ENCODE assay signal across 9 mouse cellular contexts in the genomic region with DNA sequence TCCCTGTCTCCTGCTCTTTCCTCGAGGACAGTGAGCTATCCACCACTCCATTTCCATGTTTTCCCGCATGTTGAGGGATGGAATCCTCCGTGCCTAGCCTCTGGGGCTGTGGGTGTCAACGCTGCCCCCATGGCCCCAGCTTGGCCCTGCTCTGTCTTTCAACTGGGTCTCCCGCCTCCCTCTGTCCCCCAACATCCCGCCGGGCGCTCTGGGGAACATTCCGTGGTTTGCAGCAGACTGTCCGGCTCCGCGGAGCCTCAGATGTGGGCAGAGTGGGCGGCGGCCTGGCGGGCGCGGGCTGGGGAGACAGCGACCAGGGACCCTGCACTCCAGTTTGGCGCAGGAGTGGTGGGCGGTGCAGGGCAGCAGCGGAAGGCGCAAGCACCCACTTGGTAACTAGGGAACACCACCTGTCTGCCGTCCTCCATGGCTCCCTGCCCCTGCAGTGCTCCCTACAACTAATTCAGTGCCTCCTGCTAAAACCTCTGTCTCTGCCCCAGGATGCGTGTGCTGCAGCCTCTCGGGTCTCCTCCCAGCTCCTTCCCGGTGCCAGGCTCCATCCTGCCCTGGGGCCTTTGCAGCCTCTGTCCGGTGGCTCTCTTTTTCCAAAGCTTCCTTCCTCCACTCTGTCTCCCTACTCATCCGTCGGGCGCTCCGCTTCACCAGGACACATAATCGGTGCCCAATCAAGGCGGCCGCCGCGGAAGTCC. TPM values are rescaled to one million over a fixed set of nuclear protein-coding genes. Genes with fewer than 3 reads are reported as not detected.
DNase-seq lines count a peak whose midpoint lies in the region; ATAC-seq and TF ChIP-seq lines count a peak whose summit lies in the region.
"Had no signal": no experiment of that assay in that cellular context is flagged by ENCODE, and none has a peak within 500 bp of the region (broad histone marks: within the 10 kb centered on the region; RNA-seq: fewer than 3 reads in every experiment).

No protein-coding gene starts in this region.

- no peak overlapping the region for H3K27ac ChIP-seq in forebrain, embryonic 11.5 days (ENCODE audit: low read depth, low read length)
- no peak overlapping the region for H3K27ac ChIP-seq in forebrain, postnatal 0 days (ENCODE audit: low read depth, low read length)

- H3K27me3 ChIP-seq in forebrain, embryonic 11.5 days (ENCODE audit: control insufficient read depth, insufficient read depth, low read length): peaks cover 46% of the 10 kb centered on the region
- H3K27me3 ChIP-seq in forebrain, postnatal 0 days (ENCODE audit: insufficient read depth, low read length): peaks cover 35% of the 10 kb centered on the region

- no peaks in the 10 kb centered on the region for H3K4me1 ChIP-seq in forebrain, embryonic 11.5 days (replicated peaks; ENCODE audit: control insufficient read depth, insufficient read depth, low read length)
- H3K4me1 ChIP-seq in forebrain, postnatal 0 days (ENCODE audit: insufficient read depth): no peaks in the 10 kb centered on the region

- no peak for ATAC-seq in forebrain, embryonic 11.5 days (replicated peaks; ENCODE audit: low FRiP score)
- no peak for ATAC-seq in forebrain, postnatal 0 days
- no peak for ATAC-seq in megakaryocyte progenitor cell, adult 5-6 weeks (replicated peaks; ENCODE audit: poor library complexity)

- no peak overlapping the region for H3K4me2 ChIP-seq in forebrain, embryonic 11.5 days (ENCODE audit: low read depth, low read length, severe bottlenecking)
- H3K4me2 ChIP-seq in forebrain, postnatal 0 days (ENCODE audit: low read depth): no peak overlapping the region

- TF ChIP-seq CTCF in forebrain, postnatal 0 days (IDR thresholded peaks at IDR 0.05; ENCODE audit: low read depth): no peak

- H3K9ac ChIP-seq in forebrain, embryonic 11.5 days (ENCODE audit: low read length): no peak overlapping the region
- no peak overlapping the region for H3K9ac ChIP-seq in forebrain, postnatal 0 days

- DNase-seq in forebrain, embryonic 11.5 days (ENCODE audit: low spot score): peak; percentile 52
- no peak for DNase-seq in forebrain, postnatal 0 days
- peak; percentile 28 for DNase-seq in kidney, postnatal 10 days
- DNase-seq in kidney, adult 9 months: no peak
- DNase-seq in thymus, adult 18-20 months: peak; percentile 1 to 3
- no peak for DNase-seq in thymus, postnatal 25 days
- DNase-seq in right cerebral cortex, postnatal 4 days: peak; percentile 4
- DNase-seq: B cell, adult 2 months had no signal

- no peaks in the 10 kb centered on the region for H3K36me3 ChIP-seq in forebrain, embryonic 11.5 days (ENCODE audit: control insufficient read depth, insufficient read depth, low read length)
- H3K36me3 ChIP-seq in forebrain, postnatal 0 days (ENCODE audit: insufficient read depth): no peaks in the 10 kb centered on the region

- no peak overlapping the region for H3K4me3 ChIP-seq in forebrain, embryonic 11.5 days (ENCODE audit: low read depth, low read length)
- no peak overlapping the region for H3K4me3 ChIP-seq in forebrain, postnatal 0 days (ENCODE audit: low read depth, low read length)

- 12% methylated on average over 36 of the region's 36 CpGs for WGBS in forebrain, embryonic 11.5 days
- WGBS in forebrain, postnatal 0 days: 8% methylated on average over 35 of the region's 36 CpGs

- no peaks in the 10 kb centered on the region for H3K9me3 ChIP-seq in forebrain, embryonic 11.5 days (ENCODE audit: control insufficient read depth, low read length)
- H3K9me3 ChIP-seq in forebrain, postnatal 0 days (ENCODE audit: low read length): no peaks in the 10 kb centered on the region

RNA-seq across cellular contexts. Expression of gene Nfic, which starts 3.0 kb away (rescaled TPM):
- 10.5 and 10.8 TPM in 2 replicates for polyA plus RNA-seq in forebrain, embryonic 11.5 days (2014; fragmentation: Nextera tagmentation; extraction: Ambion mirVana)
- total RNA-seq in forebrain, postnatal 0 days (2014; rRNA removed): 9.0 and 14.5 TPM in 2 replicates
- polyA plus RNA-seq in forebrain, postnatal 0 days (2015; fragmentation: Nextera tagmentation; extraction: Ambion mirVana): 14.8 and 23.1 TPM in 2 replicates
- 35.5 and 36.8 TPM in 2 replicates for total RNA-seq in megakaryocyte progenitor cell, adult 5-6 weeks (2015)
- 4.0 and 5.0 TPM in 2 replicates for total RNA-seq in megakaryocyte progenitor cell, adult 5-6 weeks (2017)

RNA-seq across cellular contexts. Expression of gene Celf5, which starts 30.1 kb away (rescaled TPM):
- polyA plus RNA-seq in forebrain, embryonic 11.5 days (2014; fragmentation: Nextera tagmentation; extraction: Ambion mirVana): 9.7 and 19.6 TPM in 2 replicates
- 122 and 166 TPM in 2 replicates for total RNA-seq in forebrain, postnatal 0 days (2014; rRNA removed)
- 59.9 and 71.3 TPM in 2 replicates for polyA plus RNA-seq in forebrain, postnatal 0 days (2015; fragmentation: Nextera tagmentation; extraction: Ambion mirVana)
- total RNA-seq in megakaryocyte progenitor cell, adult 5-6 weeks (2015): 0.10 TPM in 1 of 2 replicates, not detected in the other
- total RNA-seq in megakaryocyte progenitor cell, adult 5-6 weeks (2017): not detected in 2 replicates

RNA-seq across cellular contexts. Expression of gene Ncln, which starts 43.8 kb away (rescaled TPM):
- 71.8 and 72.3 TPM in 2 replicates for polyA plus RNA-seq in forebrain, embryonic 11.5 days (2014; fragmentation: Nextera tagmentation; extraction: Ambion mirVana)
- total RNA-seq in forebrain, postnatal 0 days (2014; rRNA removed): 83.3 and 105 TPM in 2 replicates
- 57.1 and 65.0 TPM in 2 replicates for polyA plus RNA-seq in forebrain, postnatal 0 days (2015; fragmentation: Nextera tagmentation; extraction: Ambion mirVana)
- 81.2 and 99.2 TPM in 2 replicates for total RNA-seq in megakaryocyte progenitor cell, adult 5-6 weeks (2015)
- total RNA-seq in megakaryocyte progenitor cell, adult 5-6 weeks (2017): 85.6 and 101 TPM in 2 replicates

RNA-seq across cellular contexts. Expression of gene S1pr4, which starts 47.5 kb away (rescaled TPM):
- polyA plus RNA-seq in forebrain, embryonic 11.5 days (2014; fragmentation: Nextera tagmentation; extraction: Ambion mirVana): 0.36 and 0.68 TPM in 2 replicates
- 0.38 TPM in 1 of 2 replicates, not detected in the other for total RNA-seq in forebrain, postnatal 0 days (2014; rRNA removed)
- 0.31 and 0.39 TPM in 2 replicates for polyA plus RNA-seq in forebrain, postnatal 0 days (2015; fragmentation: Nextera tagmentation; extraction: Ambion mirVana)
- total RNA-seq in megakaryocyte progenitor cell, adult 5-6 weeks (2015): 8.3 and 8.9 TPM in 2 replicates
- total RNA-seq in megakaryocyte progenitor cell, adult 5-6 weeks (2017): 6.2 and 9.5 TPM in 2 replicates

RNA-seq across cellular contexts. Expression of gene Smim24, which starts 59.5 kb away (rescaled TPM):
- polyA plus RNA-seq in forebrain, embryonic 11.5 days (2014; fragmentation: Nextera tagmentation; extraction: Ambion mirVana): 2.8 and 3.3 TPM in 2 replicates
- total RNA-seq in forebrain, postnatal 0 days (2014; rRNA removed): 0.77 and 1.3 TPM in 2 replicates
- 1.7 TPM in 2 replicates for polyA plus RNA-seq in forebrain, postnatal 0 days (2015; fragmentation: Nextera tagmentation; extraction: Ambion mirVana)
- total RNA-seq in megakaryocyte progenitor cell, adult 5-6 weeks (2015): 31.0 and 31.4 TPM in 2 replicates
- 7.5 and 17.1 TPM in 2 replicates for total RNA-seq in megakaryocyte progenitor cell, adult 5-6 weeks (2017)

Comparison
In these comparisons a context has a peak if more than half of its experiments do, and no peak if none do; other contexts are left out.
1. DNase-seq: peak in forebrain, embryonic 11.5 days (single experiment), kidney, postnatal 10 days (single experiment), thymus, adult 18-20 months (2 of 2) and right cerebral cortex, postnatal 4 days (single experiment); none in forebrain, postnatal 0 days (single experiment), kidney, adult 9 months (single experiment) and thymus, postnatal 25 days (single experiment).
2. RNA of gene Celf5, which starts 30.1 kb away (total RNA-seq): 122 to 166 TPM in forebrain, postnatal 0 days; 0.10 TPM in megakaryocyte progenitor cell, adult 5-6 weeks; every median in the first group is over 100 times any median in the second.